Mouse (Mus musculus): ENCODE measurements around the gene Ifnar1.
"Not testable (repeated sequence)": the region's sequence is repeated elsewhere in the genome, so short reads cannot be mapped to it uniquely, and the experiment has no call there.

Ifnar1 gene

DNA sequence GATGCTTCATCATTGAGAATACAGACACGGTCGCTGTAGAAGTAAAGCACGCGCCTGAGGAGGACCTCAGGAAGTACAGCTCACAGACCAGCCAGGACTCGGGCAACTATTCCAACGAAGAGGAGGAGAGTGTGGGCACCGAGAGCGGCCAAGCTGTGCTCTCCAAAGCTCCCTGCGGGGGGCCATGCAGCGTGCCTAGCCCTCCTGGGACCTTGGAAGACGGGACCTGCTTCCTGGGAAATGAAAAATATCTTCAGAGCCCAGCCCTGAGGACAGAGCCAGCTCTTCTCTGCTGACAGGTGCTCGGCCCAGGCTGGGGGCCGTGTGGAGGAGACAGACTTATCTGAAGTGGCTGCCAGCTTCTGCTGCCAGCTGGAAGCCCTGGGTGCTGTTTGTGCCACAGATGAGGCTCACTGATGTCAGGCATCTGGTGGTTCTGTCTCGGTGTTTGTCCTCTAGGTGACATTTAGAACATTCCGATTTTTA lies 20.1 kb downstream of the Ifnar1 start:
- in situ Hi-C loops (cut with MseI, MboI), result no loop called here

DNA sequence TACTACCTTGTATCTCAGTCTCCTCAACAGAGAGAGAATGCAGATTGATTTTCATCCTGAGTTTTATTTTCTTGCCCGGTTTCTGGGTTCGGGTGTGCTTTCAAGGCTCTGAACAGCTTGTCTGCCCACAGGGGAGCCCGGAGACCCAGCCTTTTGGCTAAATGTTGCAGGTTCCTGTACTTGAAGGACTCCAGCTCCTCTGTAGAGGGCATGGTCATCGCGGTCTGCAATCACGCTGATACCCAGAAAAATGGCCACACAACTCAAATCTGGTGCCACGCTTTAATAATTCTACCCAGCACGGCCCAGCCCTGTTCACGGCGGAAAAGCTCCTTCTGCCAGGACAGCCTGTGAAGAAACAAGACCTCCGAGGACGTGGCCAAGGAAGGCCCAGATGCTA lies 21.4 kb downstream of the Ifnar1 start:
- in situ Hi-C loops (cut with MseI, MboI), result no loop called here

DNA sequence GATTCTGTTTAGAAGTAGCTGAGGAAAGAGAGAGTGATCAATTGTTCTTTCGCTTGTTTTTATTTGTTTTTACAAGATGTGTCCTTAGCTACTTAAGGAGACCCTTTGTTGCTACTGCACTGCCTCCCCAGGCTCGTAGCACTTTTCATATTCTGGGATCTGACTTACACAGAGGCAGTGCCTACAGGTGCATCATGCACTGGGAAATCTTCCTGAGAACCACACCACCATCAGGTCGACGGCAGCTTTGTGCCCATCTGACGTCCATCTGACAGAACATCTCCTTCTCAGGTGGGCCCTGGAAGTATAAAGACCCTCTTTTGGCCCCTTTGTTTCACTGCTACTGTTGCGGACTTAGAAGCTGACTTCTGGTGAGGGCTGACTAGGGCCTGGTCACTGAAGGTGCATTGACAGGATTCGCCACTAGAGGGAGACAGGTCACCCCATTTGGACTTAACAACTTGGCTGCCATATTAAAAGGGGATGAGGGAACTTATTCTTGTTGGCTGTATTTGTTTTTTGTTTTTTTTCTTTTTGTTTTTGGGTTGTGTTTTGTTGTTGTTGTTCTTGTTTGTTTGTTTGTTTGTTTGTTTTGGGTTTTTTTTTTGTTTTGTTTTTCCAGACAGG lies 27.2 kb downstream of the Ifnar1 start:
- in situ Hi-C loops (cut with MseI, MboI), result loop anchor here in 1 of 2 experiments (5.0 kb wide), 1 partner anchor 70 kb away; no protein-coding TSS in a partner anchor

DNA sequence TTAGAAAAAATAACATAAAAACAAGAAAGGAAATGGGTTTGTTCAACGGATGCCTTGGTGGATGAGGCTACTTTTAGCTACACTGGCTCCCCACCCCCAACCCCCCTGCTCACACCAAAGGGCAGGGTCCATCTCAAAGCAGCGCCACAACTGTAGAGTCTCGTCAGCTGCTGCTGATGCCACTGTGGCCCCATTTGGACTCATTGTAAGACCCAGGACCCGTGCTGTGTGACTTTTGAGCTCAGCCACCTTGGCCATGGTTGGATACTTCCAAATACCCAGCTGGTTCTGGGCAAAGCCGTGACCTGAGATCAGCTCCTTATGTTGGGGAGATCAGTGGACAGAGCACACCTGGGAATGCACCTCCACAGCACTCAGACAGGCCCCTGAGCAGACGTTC lies 28.1 kb downstream of the Ifnar1 start:
- in situ Hi-C loops (cut with MseI, MboI), result loop anchor here in 1 of 2 experiments (5.0 kb wide), 1 partner anchor 69 kb away; no protein-coding TSS in a partner anchor

DNA sequence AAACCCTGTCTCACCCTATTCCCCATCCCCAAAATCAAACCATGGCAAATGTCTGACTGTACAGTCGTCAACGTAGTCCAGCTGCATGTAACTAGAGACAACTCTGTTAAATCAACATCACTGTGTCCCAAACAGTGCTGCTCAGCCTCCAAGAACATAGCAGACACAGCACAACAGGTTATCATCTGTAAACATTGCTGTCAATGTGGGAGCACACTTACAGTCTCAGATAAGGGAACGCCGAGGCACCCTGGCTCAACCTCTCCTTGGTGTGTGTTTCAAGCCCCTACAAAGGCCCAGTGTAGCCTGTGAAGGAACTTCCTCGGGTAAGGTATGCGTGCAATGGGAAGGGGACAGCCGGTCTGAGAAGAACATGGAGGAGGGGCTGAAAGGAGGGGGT lies 32.0 kb downstream of the Ifnar1 start:
- in situ Hi-C loops (cut with MseI, MboI), result no loop called here

DNA sequence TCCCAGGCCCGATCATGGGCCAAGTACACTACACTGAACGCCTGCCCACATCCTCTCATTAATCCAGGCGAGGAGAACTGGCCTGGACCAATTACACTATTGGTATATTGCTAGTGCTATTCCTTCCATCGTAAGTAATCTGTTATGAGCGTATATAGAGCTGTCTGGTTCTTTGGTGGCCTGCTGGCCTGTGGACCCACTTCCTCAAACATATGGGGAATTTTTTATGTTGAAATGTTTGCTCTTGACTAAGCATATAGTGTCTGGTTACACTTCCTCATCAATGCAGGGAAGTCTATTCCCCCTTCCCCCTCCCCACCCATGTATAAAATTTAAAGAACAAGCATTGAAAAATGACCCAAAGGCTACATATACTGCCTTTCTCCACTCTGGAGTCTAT lies 37.0 kb downstream of the Ifnar1 start:
- in situ Hi-C loops (cut with MseI, MboI), result no loop called here

DNA sequence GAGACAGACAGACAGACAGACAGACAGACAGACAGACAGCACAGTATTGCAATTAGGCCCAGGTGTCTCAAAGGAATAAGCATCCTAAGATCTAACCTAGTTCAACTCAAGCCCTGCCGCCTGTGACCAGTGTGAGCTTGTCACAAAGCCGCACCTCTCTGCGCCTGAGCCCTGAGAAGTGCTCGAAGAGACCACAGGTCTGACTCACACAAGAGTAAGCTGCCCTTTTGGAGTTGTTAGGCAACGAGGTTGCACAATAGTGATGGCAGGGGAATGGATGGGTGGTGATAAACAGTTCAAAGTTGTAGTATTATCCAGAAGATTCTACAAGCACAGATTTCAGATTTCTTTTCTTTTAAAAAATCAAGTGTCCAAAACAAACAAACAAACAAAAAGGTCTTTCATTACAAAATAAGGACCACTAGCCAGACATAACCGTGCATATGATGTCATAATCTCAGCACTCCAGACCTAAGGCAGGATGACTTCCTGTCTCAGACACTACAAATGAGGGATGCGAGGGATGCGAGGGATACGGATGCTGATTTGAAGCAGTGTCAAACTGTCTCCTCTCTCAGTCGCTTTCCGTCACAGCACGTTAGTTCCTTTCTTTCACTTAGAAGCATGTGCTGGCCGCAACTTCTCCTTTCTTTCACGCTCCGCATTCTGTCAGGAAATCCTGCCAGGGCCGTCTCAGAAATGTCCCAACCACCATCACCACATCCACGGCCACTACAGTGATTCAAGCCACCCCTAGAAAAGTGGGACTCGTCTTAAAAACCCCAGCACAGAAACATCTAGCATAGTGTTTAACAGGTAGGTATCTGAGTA lies 37.7 kb downstream of the Ifnar1 start:
- in situ Hi-C loops (cut with MseI, MboI), result no loop called here

DNA sequence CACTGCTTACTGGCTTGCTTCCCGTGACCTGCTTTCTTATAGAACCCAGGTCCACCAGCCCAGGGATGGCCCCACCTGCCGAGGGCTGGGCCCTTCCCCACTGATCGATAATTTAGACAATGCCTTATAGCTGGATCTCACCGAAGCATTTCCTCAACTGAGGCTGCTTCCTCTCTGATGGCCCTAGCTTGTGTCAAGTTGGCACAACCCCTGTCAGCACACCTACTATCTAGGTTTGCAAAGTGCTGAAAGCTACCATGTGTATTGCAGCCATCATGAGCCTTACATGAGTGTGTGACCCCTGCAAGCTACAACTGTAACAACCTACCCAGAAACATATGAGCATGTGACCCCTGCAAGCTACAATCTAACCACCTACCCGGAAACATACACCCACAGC lies 39.2 kb downstream of the Ifnar1 start:
- in situ Hi-C loops (cut with MseI, MboI), result no loop called here

DNA sequence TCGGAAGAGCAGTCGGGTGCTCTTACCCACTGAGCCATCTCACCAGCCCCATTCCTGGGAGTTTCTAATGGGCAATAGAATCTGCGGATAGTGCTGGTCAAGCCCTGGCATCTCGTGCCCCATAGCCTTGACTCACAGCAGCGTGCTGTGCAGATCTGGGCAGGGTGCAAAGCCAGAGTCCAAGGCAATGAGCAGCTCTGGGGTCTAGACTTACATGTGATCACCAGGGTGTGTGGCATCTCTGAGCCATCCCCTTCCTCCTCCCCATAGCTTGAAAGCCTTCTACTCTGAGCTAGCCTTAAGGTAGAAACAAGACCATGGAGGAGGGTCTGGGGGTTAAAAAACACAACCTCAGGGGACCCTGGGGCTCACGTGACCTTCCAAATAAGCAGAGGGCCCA lies 41.2 kb downstream of the Ifnar1 start:
- in situ Hi-C loops (cut with MseI, MboI), result no loop called here

DNA sequence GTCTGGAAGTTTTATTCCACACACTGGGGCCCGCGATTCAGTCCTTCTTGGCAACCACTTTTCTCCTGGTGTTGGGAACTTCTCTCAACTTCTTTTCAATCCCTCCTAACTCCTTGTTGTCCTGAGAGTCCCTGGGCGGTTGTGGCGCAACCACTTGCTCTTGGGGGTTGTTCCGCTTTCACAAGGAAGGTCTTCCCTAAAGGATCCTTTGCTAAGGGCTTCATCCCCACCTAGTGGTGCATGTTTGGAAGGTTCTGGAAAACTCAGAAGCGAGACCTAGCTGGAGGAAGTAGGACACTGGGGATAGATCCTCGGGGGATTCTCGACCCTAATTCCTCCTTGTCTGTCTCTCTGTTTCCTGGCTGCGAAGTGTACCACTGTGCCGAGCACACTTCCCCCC lies 42.0 kb downstream of the Ifnar1 start:
- in situ Hi-C loops (cut with MseI, MboI), result no loop called here

DNA sequence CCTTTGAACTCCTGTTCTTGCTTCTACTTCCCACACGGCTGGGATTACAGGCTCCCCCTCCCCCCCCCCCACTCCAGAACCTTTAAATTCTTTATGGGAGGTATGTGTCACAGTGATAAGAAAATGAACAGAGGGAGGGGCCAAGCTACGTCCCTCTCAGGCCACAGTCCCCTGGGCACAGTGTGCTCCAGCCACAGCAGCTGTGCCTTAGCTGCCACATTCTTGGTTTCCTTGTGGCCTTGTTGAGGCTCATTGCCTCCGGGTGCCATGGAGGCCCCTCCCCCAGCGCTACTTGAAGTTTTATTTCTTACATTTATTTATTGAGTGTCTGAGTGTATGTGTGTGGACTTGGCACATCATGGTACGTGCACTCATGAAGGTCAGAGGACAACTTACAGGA lies 42.5 kb downstream of the Ifnar1 start:
- in situ Hi-C loops (cut with MseI, MboI), result no loop called here

DNA sequence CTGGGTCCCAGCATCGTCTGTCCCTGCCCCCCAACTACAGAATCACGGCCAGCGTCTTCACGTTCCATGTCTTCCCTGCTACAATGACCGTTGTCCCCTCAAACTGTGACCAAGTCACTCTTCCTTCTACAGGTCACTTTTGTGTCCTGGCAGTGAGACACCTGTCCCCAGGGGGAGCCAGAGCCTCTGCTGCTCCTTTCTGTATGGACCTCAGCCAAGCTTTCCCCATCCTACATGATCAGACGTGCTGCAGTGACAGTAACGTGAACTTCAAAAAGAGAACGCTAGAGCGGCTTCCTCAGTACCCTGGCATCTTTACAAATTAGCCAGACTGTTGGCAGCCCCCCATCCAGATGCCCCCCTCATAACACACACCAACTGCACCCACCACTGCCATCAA lies 43.5 kb downstream of the Ifnar1 start:
- in situ Hi-C loops (cut with MseI, MboI), result no loop called here

DNA sequence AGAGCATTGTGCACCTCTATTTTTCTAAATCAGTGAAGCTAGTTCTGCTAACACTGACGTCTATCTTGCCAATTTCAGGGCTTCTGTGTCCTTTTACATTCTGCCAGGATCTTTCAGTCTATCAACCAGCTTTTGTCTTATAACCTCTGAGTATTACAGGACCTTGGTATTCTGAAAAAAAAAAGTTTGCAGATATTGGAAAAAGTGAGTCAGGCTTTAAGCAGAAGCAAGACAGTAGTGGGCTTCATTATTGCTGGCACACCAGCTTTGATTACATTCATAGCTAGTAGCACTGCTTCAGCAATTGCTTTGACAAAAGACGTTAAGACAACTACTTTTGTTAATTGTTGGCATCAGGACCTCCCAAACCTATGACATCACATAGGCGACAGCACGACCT lies 45.8 kb downstream of the Ifnar1 start:
- in situ Hi-C loops (cut with MseI, MboI), result not testable (repeated sequence)

DNA sequence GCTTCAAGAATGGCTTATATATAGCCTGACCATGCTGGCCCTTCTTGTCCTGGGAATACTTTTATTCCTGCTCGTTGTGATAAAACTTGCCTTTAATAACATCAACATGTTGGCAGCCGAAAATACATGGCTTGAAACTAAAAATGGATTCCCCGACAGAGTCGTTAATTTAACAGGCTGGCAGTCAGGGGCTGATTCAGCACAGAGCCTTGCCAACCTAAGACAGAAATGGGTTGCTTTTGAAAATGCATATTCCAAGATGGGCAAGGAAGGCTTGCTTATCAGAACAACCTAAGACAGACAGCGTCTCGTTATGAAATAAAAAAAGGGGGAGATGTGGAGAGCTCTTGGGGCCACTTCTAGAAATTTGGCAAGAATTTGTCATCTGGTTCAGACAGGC lies 46.8 kb downstream of the Ifnar1 start:
- in situ Hi-C loops (cut with MseI, MboI), result no loop called here

DNA sequence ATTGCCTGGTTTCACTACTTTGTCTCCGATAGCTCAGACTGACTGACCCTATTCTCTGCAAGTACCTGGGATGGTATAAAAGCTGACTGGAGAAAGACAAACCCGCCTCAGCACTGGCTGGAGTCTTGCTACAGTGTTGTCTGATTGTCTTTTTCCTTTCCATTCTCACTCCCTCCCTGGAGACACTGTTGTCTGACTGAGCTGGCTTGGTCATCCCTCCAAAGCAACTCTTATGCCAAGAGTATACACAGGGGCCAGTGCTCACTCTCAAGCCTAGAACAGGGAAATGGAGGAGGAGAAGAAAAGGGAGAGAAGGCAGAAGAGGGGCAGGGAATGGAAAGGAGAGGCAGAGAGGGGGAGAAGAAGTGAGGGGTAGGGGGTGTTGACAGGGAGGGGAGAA lies 47.4 kb downstream of the Ifnar1 start:
- in situ Hi-C loops (cut with MseI, MboI), result no loop called here

DNA sequence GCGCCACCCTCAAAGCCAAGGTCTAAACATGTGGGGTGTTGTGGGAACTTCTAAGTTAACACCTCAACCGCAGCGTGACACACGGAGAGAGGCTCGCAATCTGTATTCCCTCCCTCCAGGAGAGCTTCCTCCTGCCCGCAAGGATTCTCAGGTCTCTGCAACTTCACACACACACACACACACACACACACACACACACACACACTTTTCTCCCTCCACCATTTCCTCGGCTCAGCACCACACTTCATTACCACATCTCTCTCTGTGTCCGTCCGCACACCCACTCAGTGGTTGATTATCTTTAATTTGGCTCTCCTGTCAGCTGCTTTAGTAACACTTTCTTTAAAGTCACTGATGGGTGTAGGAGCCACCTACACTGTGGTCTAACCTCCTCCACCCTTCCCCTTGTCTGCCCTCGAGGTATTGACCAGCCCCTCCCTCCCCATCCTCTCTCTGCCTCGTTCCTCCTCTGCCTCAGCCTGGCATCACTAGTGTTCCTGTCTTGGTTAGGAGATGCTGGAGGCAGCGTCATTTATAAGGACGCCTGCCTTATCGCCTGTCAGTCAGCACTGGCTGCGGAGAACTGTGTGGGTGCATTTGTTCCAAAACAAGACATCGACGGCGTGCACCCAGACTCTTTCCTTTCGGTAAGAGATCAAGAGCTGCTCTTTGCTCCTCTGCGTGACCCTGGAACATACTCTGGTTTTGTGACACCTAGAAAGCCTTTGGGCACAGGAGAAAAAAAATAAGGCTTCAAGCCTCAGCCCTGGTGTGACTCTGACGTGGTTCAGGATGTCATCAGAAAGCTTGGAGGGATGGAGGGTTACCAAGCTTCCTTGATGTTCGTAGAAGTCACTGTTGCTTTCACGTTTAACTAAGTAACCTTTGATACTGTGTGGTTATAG lies 48.3 kb downstream of the Ifnar1 start:
- in situ Hi-C loops (cut with MseI, MboI), result no loop called here

DNA sequence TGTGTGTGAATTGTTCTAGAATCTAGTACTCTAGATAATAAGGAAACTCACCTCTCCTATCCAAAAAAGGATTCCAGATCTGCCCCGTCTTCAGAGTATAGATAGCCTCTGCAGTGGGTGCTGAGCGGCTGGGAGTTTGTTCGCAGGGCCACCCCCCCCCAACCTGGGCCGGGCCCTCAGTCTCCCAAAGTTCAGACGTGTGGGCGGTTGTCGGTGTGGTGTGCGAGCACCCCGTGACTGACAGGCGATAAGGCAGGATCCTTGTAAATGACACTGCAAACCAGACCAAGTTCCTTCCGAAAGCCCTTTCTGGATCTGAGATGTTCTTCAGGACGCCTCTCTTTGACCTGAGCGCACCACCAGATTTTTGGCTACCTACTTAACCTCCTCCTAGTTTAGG lies 49.4 kb downstream of the Ifnar1 start:
- in situ Hi-C loops (cut with MseI, MboI), result no loop called here

DNA sequence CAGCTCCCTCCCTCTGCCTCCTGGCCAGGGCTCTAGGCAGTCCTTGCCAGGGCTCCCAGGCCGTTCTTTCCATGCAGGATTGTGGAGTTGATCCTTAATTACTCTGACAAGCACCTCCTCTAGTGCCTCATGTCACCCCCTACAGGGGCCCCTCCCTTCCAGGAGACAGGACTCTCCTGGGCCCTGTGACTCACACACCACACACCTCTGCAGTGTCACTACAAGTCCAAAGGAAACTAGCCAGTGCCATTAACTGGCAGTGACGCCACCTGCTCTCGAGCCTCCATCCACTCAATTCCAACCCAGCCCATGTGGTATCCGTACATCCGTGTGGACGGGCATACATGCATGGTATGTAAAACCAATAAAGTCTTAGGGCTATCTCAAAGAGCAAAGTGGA lies 49.9 kb downstream of the Ifnar1 start:
- in situ Hi-C loops (cut with MseI, MboI), result no loop called here

DNA sequence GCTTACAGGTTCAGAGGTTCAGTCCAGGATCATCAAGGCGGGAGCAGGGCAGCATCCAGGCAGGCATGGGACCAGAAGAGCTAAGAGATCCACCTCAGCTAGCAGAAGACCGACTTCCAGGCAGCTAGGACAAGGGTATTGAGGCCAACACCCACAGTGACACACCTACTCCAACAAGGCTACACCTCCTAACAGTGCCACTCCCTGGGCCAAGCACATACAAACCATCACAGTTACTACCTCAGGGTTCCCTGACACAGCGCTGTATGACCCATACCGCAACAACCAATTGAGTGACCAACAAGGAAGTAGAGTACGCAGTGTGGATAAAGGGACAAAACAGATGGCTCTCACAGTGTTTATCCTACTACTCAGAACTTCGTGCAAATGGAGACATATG lies 51.3 kb downstream of the Ifnar1 start:
- in situ Hi-C loops (cut with MseI, MboI), result no loop called here

DNA sequence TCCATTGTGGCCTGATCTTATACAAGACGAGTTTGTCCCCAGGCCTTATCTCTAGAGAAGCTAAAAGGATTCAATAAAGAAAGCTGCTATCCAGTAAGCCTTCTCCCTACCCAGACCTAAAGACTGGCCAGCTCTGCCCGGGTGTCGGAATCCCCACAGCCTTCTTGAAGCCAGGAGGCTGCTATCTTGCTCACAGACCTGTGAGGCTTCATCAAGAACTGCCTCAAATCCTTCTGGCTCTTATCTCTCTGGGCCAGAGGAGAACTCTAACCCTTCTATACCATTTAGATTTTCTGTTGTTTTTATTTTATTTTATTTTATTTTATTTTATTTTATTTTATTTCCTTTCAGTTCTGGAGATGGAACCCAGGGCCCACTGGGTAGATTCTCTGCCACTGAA lies 52.0 kb downstream of the Ifnar1 start:
- in situ Hi-C loops (cut with MseI, MboI), result no loop called here

DNA sequence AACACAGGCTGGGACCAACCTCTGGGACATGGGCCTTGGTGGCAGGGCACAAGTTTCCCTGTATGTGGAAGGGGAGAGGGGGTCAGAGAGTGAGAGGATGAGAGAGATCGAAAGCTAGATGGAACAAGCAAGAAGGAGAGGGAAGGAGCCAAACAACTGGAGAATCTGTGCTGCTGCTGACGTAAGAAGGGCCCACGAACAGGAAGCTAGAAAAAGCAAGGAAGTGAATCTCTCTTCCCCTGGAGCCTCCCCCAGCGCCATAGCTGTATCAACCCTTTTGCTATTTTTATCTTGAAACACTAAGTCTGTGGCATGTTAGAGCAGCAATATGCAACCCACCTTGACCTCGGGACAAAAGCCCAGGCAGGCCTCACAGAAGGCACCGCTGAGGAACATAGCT lies 53.0 kb downstream of the Ifnar1 start:
- in situ Hi-C loops (cut with MseI, MboI), result no loop called here

DNA sequence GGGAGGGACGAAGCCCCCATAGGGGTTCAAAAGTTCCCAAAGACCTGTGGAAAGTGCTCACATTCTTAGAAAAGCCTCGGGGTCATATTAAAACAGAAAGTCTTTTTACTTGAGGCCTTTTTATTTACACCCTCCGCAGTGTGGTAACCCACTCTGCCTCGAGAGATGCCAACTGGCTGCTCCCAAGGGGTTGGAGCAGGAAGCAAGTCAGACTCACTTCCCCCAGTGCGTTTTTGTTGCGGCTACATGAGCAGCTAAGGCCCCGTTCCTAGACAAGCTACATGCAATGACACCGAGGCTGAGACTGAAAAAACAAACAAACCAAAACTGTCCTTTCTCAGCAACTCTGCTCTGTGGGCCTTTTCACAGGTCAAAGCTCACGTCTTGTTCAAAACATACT lies 53.5 kb downstream of the Ifnar1 start:
- in situ Hi-C loops (cut with MseI, MboI), result no loop called here
